Mouse (Mus musculus) cerebellum, postnatal 36 days (tissue): ENCODE data around the gene Usp13.

Experiments
- DNase-seq, 2 experiments: peaks; one replicate each; pipeline ENCODE4 v3.0.0; 2021 to 2022; ENCODE audit warnings: mixed read lengths in 2 of 2

Usp13 gene

GRCm38 (mm10) chr3:32939802-32940501, 122.6 kb downstream of the Usp13 start:
- no peak for DNase-seq

GRCm38 (mm10) chr3:32947486-32947885, 130.1 kb downstream of the Usp13 start:
- no peak for DNase-seq

GRCm38 (mm10) chr3:32951382-32951781, 134.0 kb downstream of the Usp13 start:
- DNase-seq, result no peak

- no peak for DNase-seq
Measured at GRCm38 (mm10) chr3:32961494-32961893, 144.1 kb downstream of the Usp13 start.

- DNase-seq, result no peak
Measured at GRCm38 (mm10) chr3:32965528-32965927, 148.2 kb downstream of the Usp13 start.

GRCm38 (mm10) chr3:32968671-32969425, 151.5 kb downstream of the Usp13 start:
- no peak for DNase-seq

GRCm38 (mm10) chr3:32970257-32970656, 152.9 kb downstream of the Usp13 start:
- no peak for DNase-seq

GRCm38 (mm10) chr3:32979238-32979637, 161.9 kb downstream of the Usp13 start:
- DNase-seq, result no peak

GRCm38 (mm10) chr3:32979981-32980380, 162.6 kb downstream of the Usp13 start:
- DNase-seq, result no peak

- no peak for DNase-seq
Measured at GRCm38 (mm10) chr3:32985141-32985540, 167.8 kb downstream of the Usp13 start.
